Mouse (Mus musculus): ENCODE measurements around the gene Prpsap2.
A peak's percentile ranks its signal among the peaks of the same experiment; 100 is the strongest.
"Not testable (repeated sequence)": the region's sequence is repeated elsewhere in the genome, so short reads cannot be mapped to it uniquely, and the experiment has no call there.

Prpsap2 gene

GRCm38 (mm10) chr11:61761584-61762407 lies at the start of gene Prpsap2:
Prpsap2 (minus strand) TSS chr11:61762088.
- peak; percentile 99 to 100 for DNase-seq (ENCODE audit: low spot score in 2 of 2)

DNA sequence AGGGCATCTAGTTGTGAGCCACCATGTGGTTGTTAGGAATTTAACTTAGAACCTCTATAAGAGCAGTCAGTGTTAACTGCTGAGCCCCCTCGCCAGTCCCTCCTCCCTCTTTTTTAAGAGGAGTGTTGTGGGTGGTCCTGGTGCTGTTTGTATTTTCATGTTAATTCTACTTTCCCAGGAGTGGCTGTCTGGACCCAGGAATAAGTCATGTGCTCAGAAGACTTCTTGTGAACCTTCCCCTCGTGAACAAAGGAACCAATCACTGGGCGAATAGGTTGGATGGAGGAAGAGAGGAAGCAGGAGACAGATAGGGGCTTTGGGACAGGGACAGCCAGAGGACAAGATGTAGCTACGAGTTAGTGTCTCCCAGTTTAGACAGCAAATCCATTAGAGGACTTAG lies 47.9 kb upstream of the Prpsap2 start:
- no peak for DNase-seq (ENCODE audit: low spot score in 2 of 2)

GRCm38 (mm10) chr11:61808551-61809117 lies 46.7 kb upstream of the Prpsap2 start:
- DNase-seq (ENCODE audit: low spot score in 2 of 2), result no peak

DNA sequence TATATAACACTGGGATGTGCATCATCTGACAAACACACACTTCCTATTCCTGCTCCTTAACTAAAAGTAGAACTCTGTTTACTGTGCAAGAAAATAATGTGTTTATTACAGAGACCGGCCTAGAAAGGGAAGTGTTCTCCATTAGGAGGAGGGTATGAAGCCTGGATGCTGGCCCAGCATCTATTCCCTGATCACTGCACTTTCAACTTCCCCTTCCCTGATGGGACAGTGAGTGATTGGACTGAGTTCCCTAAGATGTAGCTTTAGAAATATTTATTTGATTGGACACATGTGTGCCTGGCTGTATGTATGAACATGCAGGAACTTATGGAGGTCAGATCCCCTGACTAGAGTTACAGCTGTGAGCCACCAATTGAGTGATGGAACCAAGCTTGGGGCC lies 31.6 kb upstream of the Prpsap2 start:
- DNase-seq (ENCODE audit: low spot score in 2 of 2), result no peak

GRCm38 (mm10) chr11:61788550-61788949 lies 26.7 kb upstream of the Prpsap2 start:
- DNase-seq (ENCODE audit: low spot score in 2 of 2), result no peak

DNA sequence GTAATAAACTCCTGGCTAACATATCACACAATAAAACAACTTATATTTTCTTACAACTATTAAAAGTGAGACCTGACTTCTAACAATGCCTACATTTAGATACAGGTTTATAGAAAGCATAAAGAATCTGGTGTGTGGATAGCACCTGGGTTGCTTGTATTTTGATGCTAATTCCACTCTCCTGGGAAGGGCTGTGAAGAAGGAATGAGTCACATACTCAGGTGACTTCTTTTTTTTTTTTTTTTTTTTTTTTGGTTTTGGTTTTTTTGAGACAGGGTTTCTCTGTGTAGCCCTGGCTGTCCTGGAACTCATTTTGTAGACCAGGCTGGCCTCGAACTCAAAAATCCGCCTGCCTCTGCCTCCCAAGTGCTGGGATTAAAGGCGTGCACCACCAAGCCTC lies 20.6 kb upstream of the Prpsap2 start:
- DNase-seq (ENCODE audit: low spot score in 2 of 2), result not testable (repeated sequence)

DNA sequence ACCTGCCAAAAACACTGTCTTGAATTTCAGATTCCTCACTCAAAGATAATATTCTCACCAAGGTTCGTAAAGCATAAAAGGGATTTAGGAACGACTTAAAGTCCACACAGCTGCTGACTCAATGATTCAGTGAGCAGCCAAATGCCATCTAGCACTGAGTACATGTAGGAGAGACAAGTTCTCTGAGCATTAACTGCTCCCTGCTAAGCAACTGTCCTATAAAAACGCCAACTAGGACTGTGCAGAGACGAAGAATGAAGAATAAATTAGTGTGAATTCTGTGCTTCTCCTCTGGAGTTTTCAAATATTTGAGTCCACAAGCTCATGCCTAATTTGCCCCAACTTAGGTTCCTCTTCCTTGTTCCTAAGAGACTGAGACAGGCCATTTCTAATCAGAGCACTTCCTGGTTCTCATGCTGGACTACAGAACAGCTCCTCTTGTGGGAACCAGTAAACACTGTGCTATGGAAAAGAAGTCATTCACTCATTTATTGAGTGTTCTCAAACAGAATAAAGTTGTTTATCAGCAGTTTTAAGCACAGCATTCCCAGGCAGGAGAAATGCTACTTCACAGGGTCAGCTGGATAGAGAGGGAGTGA lies 12.8 kb upstream of the Prpsap2 start:
- no peak for DNase-seq (ENCODE audit: low spot score in 2 of 2)

DNA sequence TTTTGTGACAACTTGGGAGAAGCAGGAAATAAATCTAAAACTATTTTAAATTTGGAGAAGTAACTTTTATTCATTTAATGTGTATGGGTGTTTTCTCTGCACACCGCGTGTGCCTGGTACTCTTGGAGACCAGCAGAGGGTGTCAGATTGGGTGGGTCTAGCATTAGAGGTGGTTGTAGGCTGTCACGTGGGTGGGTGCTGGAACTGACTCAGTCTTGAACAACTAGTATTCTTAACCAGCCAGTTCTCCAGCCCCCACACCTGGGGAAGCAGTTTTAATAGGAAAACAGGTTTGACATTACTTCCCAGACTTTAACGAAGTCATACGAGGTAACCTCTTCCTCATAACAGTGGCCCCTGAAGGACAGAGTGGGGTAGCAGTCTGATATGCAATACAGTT lies 1.4 kb downstream of the Prpsap2 start:
- no peak for DNase-seq (ENCODE audit: low spot score in 2 of 2)

DNA sequence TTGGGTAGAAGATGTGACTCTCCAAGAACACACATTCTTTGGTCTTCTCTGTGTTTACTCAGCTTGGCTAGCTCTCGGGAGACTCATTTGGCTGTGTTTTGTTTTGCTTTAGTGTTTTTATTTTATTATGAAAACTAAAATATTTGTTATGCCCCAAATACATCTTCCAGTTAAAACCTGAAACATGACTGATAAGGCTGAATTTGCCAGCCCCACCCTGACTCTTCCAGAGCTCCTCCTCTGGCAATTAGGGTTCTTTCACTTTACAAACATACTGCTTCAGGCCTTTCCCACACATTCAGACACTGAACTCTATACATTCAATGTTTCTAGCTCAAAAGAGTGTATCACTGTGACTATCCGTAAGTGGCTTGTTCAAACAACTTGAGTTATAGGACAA lies 4.7 kb downstream of the Prpsap2 start:
- no peak for DNase-seq (ENCODE audit: low spot score in 2 of 2)

DNA sequence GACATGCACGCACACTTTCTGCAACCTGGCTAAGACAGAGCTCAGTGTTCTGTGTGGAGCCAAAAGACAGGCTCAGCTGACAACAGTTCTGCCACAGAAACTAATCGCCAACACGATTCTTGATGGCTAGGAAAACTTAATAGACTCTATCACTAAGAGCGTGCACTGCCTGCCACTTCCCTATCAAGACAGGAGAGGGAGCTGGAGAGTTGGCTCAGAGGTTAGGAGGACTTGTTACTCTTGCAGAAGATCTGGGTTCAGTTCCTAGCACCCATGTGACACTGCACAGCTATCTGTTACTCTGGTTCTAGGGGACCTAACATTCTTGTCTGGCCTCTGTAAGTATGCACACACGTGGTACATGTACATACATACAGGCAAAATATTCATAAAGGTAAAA lies 10.3 kb downstream of the Prpsap2 start:
- no peak for DNase-seq (ENCODE audit: low spot score in 2 of 2)

DNA sequence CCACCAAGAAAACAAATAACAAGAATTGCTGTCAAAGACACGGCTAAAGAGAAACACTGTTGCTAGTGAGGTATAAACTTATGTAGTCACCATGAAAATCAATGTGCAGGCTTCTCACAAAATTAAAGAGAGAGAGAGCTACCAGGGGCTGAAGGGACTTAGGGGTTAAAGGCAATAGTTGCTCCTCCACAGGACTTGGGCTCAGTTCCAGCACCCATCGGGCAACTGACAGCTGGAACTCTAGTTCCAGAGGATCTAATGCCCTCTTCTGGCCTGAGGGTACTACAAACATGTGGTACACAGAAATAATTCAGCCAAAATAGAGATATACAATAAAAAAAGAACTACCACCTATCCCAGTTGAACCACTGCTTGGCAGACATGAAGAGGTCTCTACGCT lies 14.7 kb downstream of the Prpsap2 start:
- DNase-seq (ENCODE audit: low spot score in 2 of 2), result no peak

DNA sequence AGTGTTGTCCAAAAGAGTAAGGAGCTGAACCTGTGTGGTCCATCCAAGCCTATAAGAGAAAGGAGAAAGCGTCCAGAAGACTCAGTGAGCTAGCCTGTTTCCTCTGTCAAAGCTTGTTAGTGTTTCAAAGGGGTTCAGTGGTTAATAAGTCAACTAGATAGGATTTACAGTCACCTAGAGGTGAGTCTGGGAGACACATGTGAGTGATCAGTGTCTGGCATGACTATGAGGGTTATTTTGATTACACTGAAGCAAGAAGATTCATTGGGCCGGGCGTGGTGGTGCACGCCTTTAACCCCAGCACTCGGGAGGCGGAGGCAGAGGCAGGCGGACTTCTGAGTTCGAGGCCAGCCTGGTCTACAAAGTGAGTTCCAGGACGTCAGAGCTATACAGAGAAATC lies 16.1 kb downstream of the Prpsap2 start:
- no peak for DNase-seq (ENCODE audit: low spot score in 2 of 2)

DNA sequence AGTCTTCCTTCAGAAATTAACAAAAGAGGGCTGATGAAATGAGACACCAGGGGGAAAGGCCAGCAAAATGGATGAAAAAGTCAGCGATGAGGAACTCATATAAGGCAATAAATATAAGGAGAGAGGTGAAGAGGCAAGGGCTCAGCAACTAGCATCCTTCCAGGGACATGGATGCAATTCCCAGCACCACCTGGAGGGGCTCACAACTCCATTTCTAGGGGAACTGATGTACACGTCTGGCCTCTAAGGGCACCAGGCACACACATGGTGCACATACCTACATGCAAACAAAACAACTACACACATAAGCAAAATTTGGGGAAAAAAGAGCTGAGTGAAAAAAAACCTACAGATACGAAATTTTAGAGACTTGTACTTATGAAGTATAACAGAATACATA lies 17.4 kb downstream of the Prpsap2 start:
- DNase-seq (ENCODE audit: low spot score in 2 of 2), result no peak

- DNase-seq (ENCODE audit: low spot score in 2 of 2), result no peak
These were observed 18.1 kb downstream of the Prpsap2 start for GRCm38 (mm10) chr11:61743768-61744167.

GRCm38 (mm10) chr11:61740500-61740899 lies 21.4 kb downstream of the Prpsap2 start:
- DNase-seq (ENCODE audit: low spot score in 2 of 2), result no peak

DNA sequence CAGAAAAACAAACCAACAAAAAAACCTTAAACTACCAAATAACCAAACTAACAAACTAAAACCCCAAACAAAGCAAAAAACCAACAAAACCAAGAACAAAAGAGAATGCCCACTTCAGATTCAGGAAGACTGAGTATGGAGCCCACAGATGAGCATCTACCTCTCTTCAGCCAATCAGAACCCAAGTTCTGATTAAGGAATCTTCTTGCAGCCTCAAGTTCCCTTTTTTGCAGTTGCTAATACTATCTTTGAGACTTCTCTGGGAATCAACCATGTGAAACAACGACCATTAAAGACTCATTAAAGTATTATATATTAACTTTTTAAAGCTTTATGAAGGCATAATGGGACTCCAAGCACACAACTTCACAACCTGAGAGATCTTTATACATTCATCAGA lies 24.6 kb downstream of the Prpsap2 start:
- DNase-seq (ENCODE audit: low spot score in 2 of 2), result no peak

GRCm38 (mm10) chr11:61732672-61733071 lies 29.2 kb downstream of the Prpsap2 start:
- DNase-seq (ENCODE audit: low spot score in 2 of 2), result no peak

DNA sequence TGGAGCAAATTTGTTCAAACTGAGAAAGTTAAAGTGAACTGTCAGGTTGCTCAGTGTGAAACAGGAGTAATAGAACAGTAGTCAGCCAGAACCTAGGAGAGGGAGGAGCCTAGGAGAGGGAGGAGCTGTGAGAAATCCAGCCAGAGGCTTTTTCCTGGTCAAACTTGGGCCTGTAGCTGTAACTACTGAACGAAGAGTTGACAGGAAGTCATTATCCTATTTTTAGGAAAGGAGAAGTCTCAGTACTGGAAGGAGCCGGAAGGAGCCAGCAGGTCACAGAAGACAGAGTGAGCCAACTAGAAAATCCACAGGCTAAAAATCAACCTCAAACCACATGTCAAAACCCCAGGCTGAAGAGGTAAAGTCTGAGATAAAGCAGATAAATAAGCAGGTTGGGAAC lies 33.9 kb downstream of the Prpsap2 start:
- no peak for DNase-seq (ENCODE audit: low spot score in 2 of 2)

- DNase-seq (ENCODE audit: low spot score in 2 of 2), result no peak
These were observed 39.8 kb downstream of the Prpsap2 start for GRCm38 (mm10) chr11:61722077-61722476.

GRCm38 (mm10) chr11:61720636-61721035 lies 41.3 kb downstream of the Prpsap2 start, which contains the start of gene Slc5a10:
Slc5a10 (minus strand) TSS chr11:61720826.
- DNase-seq (ENCODE audit: low spot score in 2 of 2), result no peak

GRCm38 (mm10) chr11:61719826-61720225 lies 42.1 kb downstream of the Prpsap2 start:
- DNase-seq (ENCODE audit: low spot score in 2 of 2), result no peak

GRCm38 (mm10) chr11:61719387-61719786 lies 42.5 kb downstream of the Prpsap2 start:
- DNase-seq (ENCODE audit: low spot score in 2 of 2), result no peak

GRCm38 (mm10) chr11:61717990-61718389 lies 43.9 kb downstream of the Prpsap2 start:
- DNase-seq (ENCODE audit: low spot score in 2 of 2), result no peak

Measured in urinary bladder, postnatal 4 days (tissue).